Mouse (Mus musculus): Measurements from ENCODE around the gene Map3k19. TPM values are rescaled to one million over a fixed set of nuclear protein-coding genes. Genes with fewer than 3 reads are reported as not detected.

The Map3k19 gene
- total and polyA plus RNA-seq, 3 experiments, result 0.04 TPM; not detected in 2

DNA sequence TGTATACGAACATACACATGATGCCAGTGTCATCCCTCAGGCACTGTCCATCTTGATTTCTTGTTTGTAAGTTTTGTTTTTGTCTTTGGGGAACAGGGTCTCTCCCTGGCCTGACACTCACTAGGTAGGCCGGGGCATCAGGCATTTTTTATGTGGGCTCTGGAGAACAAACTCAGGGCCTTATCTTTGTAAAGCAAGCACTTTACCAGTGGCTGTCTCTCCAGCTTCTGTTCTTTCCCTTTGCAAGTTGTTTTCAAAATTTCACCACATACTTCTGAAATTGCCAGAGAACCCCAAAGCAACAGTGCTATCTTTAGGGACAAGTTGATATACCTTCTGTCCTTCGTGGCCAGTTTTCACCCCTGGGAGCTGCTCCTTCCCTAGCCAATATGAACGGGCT lies 20.6 kb downstream of the Map3k19 start:
- H3K4me2 ChIP-seq (ENCODE audit: insufficient read depth, low read depth, poor library complexity, severe bottlenecking), result no peak overlapping the region
- TF ChIP-seq IRF4 (IDR thresholded peaks at IDR 0.05; ENCODE audit: low read depth, low read length) (no peak), ZNF384 (IDR thresholded peaks at IDR 0.05; ENCODE audit: low read depth, low read length) (no peak), SIN3A (IDR thresholded peaks at IDR 0.05; ENCODE audit: low read length) (no peak), KAT2A (IDR thresholded peaks at IDR 0.05; ENCODE audit: insufficient replicate concordance, low read length) (no peak), MEF2A (IDR thresholded peaks at IDR 0.05; ENCODE audit: borderline replicate concordance, low read depth, low read length) (no peak), ZC3H11A (IDR thresholded peaks at IDR 0.05; ENCODE audit: low read depth, low read length) (no peak), POLR2A (IDR thresholded peaks at IDR 0.05; ENCODE audit: low read depth, low read length) (no peak), JUND (conservative IDR thresholded peaks at IDR 0.05; ENCODE audit: low read depth, low read length) (no peak), CTCF (conservative IDR thresholded peaks at IDR 0.05 in 1 of 2, IDR thresholded peaks at IDR 0.05 in 1 of 2; ENCODE audit: low read depth in 2 of 2, low read length in 2 of 2) (no peak), ETS1 (conservative IDR thresholded peaks at IDR 0.05; ENCODE audit: low read depth, low read length) (no peak), USF1 (IDR thresholded peaks at IDR 0.05; ENCODE audit: low read depth, low read length) (no peak), RAD21 (IDR thresholded peaks at IDR 0.05; ENCODE audit: low read depth, low read length) (no peak), NRF1 (IDR thresholded peaks at IDR 0.05; ENCODE audit: low read depth, low read length) (no peak)
- H3K9me3 ChIP-seq (replicated peaks; ENCODE audit: low read length), result no peaks in the 10 kb centered on the region
- no peak overlapping the region for H3K27ac ChIP-seq (ENCODE audit: insufficient read depth, low read depth)
- no peaks in the 10 kb centered on the region for H3K36me3 ChIP-seq (replicated peaks in 1 of 2; ENCODE audit: control insufficient read depth in 1 of 2, insufficient read depth in 1 of 2, low read length in 1 of 2)
- DNase-seq (ENCODE audit: extremely low read depth), result no peak
- no peaks in the 10 kb centered on the region for H3K79me2 ChIP-seq (replicated peaks; ENCODE audit: control insufficient read depth, extremely low read depth, insufficient read depth, poor library complexity, severe bottlenecking)
- H3K4me1 ChIP-seq (ENCODE audit: control insufficient read depth in 1 of 2, insufficient read depth in 2 of 2), result peaks cover 8 to 9% of the 10 kb centered on the region in 2 experiments; a peak in 2 of 4 replicates
- H3K27me3 ChIP-seq (replicated peaks), result no peaks in the 10 kb centered on the region
- H3K4me3 ChIP-seq (replicated peaks in 1 of 3; ENCODE audit: low read depth in 2 of 3, low read length in 2 of 3, poor library complexity in 1 of 3), result no peak overlapping the region
- H3K9ac ChIP-seq (ENCODE audit: insufficient read depth, low read depth), result no peak overlapping the region
- in situ Hi-C loops (cut with MboI; ENCODE audit: low pct_ligation_motif_present, low pct_unique_long_range_greater_than_20kb, low sequenced_read_pairs), result loop anchor here (10.0 kb wide), 1 partner anchor 81 kb away; no protein-coding TSS in a partner anchor
- dilution Hi-C loops (cut with MboI; ENCODE audit: extremely low pct_ligation_motif_present, extremely low pct_unique_long_range_greater_than_20kb, low sequenced_read_pairs), result no loop called here

DNA sequence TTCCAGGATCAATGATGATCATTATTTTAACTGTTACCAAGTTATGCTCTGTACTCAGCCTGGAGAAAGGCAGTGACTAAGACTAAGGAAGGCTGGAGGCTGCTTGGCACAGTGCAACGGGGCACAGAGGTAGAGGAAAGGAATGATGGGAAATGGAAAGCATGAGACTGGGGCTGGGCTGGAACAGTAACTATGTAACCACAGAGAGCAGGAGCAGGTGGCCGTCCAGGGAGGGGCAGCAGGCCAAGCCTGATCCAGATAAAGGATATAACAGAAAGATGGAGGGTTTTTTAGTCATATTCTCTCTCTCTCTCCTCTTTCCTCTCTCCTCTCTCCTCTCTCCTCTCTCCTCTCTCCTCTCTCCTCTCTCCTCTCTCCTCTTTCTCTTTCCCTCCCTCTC lies 21.1 kb downstream of the Map3k19 start:
- H3K9ac ChIP-seq (ENCODE audit: insufficient read depth, low read depth), result no peak overlapping the region
- H3K27ac ChIP-seq (ENCODE audit: insufficient read depth, low read depth), result no peak overlapping the region
- no peaks in the 10 kb centered on the region for H3K79me2 ChIP-seq (replicated peaks; ENCODE audit: control insufficient read depth, extremely low read depth, insufficient read depth, poor library complexity, severe bottlenecking)
- no peak overlapping the region; the same call in 1 of the 2 replicates for H3K4me2 ChIP-seq (ENCODE audit: insufficient read depth, low read depth, poor library complexity, severe bottlenecking)
- dilution Hi-C loops (cut with MboI; ENCODE audit: extremely low pct_ligation_motif_present, extremely low pct_unique_long_range_greater_than_20kb, low sequenced_read_pairs), result no loop called here
- no peak for DNase-seq (ENCODE audit: extremely low read depth)
- H3K27me3 ChIP-seq (replicated peaks), result no peaks in the 10 kb centered on the region
- TF ChIP-seq ETS1 (conservative IDR thresholded peaks at IDR 0.05; ENCODE audit: low read depth, low read length) (no peak), USF1 (IDR thresholded peaks at IDR 0.05; ENCODE audit: low read depth, low read length) (no peak), MXI1 (IDR thresholded peaks at IDR 0.05; ENCODE audit: low read depth, low read length) (no peak), JUN (IDR thresholded peaks at IDR 0.05; ENCODE audit: insufficient read depth, low read depth, low read length) (no peak), RCOR1 (conservative IDR thresholded peaks at IDR 0.05; ENCODE audit: low read depth, low read length) (no peak), KAT2A (IDR thresholded peaks at IDR 0.05; ENCODE audit: insufficient replicate concordance, low read length) (no peak), SIN3A (IDR thresholded peaks at IDR 0.05; ENCODE audit: low read length) (no peak), ELF1 (IDR thresholded peaks at IDR 0.05; ENCODE audit: low read depth, low read length) (no peak), NRF1 (IDR thresholded peaks at IDR 0.05; ENCODE audit: low read depth, low read length) (no peak), RAD21 (IDR thresholded peaks at IDR 0.05; ENCODE audit: low read depth, low read length) (no peak), MAZ (IDR thresholded peaks at IDR 0.05; ENCODE audit: low read depth, low read length) (no peak), UBTF (IDR thresholded peaks at IDR 0.05; ENCODE audit: low read depth, low read length) (no peak), CHD2 (IDR thresholded peaks at IDR 0.05; ENCODE audit: low read length) (no peak), ZKSCAN1 (IDR thresholded peaks at IDR 0.05; ENCODE audit: borderline replicate concordance, low read depth, low read length) (no peak), TCF12 (IDR thresholded peaks at IDR 0.05; ENCODE audit: low read depth, low read length) (no peak), POLR2A (IDR thresholded peaks at IDR 0.05; ENCODE audit: low read depth, low read length) (no peak), GABPA (IDR thresholded peaks at IDR 0.05; ENCODE audit: insufficient replicate concordance, low read depth, low read length) (no peak)
- peaks cover 8 to 9% of the 10 kb centered on the region in 2 experiments; a peak in 2 of 4 replicates for H3K4me1 ChIP-seq (ENCODE audit: control insufficient read depth in 1 of 2, insufficient read depth in 2 of 2)
- H3K36me3 ChIP-seq (replicated peaks in 1 of 2; ENCODE audit: control insufficient read depth in 1 of 2, insufficient read depth in 1 of 2, low read length in 1 of 2), result no peaks in the 10 kb centered on the region
- no peak overlapping the region for H3K4me3 ChIP-seq (replicated peaks in 1 of 3; ENCODE audit: low read depth in 2 of 3, low read length in 2 of 3, poor library complexity in 1 of 3)
- in situ Hi-C loops (cut with MboI; ENCODE audit: low pct_ligation_motif_present, low pct_unique_long_range_greater_than_20kb, low sequenced_read_pairs), result loop anchor here (10.0 kb wide), 1 partner anchor 81 kb away; no protein-coding TSS in a partner anchor
- H3K9me3 ChIP-seq (replicated peaks; ENCODE audit: low read length), result no peaks in the 10 kb centered on the region
